Mouse (Mus musculus): ENCODE data around the gene Acap2.

DNA sequence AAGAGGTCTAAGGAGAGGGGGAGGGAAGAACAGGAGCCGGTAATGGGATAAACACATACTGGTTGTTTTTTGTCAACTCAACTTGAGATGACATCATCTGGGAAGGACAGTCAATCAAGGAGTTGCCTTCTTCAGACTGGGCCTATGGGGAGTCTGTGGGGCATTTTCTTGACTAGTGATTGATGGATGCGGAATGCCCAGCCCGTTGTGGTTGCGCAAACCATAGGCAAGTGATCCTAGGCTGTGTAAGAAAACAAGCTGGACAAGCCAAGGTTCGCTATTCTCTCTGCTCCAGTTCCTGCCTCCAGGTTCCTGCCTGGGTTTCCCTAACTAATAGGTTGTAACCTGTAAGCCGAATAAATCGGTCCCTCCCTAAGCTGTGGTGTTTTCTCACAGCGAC lies 4.1 kb upstream of the Acap2 start:
- TF ChIP-seq GATA1 (IDR thresholded peaks at IDR 0.05; ENCODE audit: low read length) = no peak
- TF ChIP-seq TAL1 (IDR thresholded peaks at IDR 0.05; ENCODE audit: low read length) = no peak
